Mouse (Mus musculus) forebrain, embryonic 13.5 days (tissue): Measurements from ENCODE around the gene Ptpro. TPM values are rescaled to one million over a fixed set of nuclear protein-coding genes. Genes with fewer than 3 reads are reported as not detected.

Experiments
- ATAC-seq: fragments of 200-750 bp; cut with Nextera tagmentation; 2 replicates; pipeline ENCODE4 v1.8.0; 2017
- H3K27ac ChIP-seq: fragments of 300-500 bp; sonication (generic); 2 replicates; pipeline ENCODE4 v1.5.1; 2015; ENCODE audit warnings: inconsistent platforms, mild to moderate bottlenecking, moderate library complexity
- H3K27me3 ChIP-seq: fragments of 300-500 bp; sonication (generic); 2 replicates; pipeline ENCODE4 v1.6.1; 2015; ENCODE audit warnings: mild to moderate bottlenecking, inconsistent platforms
- H3K36me3 ChIP-seq: fragments of 300-500 bp; sonication (generic); 2 replicates; pipeline ENCODE4 v1.6.1; 2015; ENCODE audit warnings: mild to moderate bottlenecking, inconsistent platforms; ENCODE audit not compliant: poor library complexity, severe bottlenecking
- H3K4me1 ChIP-seq: fragments of 300-500 bp; sonication (generic); 2 replicates; pipeline ENCODE4 v1.6.1; 2015; ENCODE audit warnings: inconsistent platforms
- H3K4me2 ChIP-seq: fragments of 300-500 bp; sonication (generic); 2 replicates; pipeline ENCODE4 v1.6.1; 2015; ENCODE audit warnings: inconsistent platforms, mild to moderate bottlenecking, moderate library complexity
- H3K4me3 ChIP-seq: fragments of 300-500 bp; sonication (generic); 2 replicates; pipeline ENCODE4 v1.5.1; 2015; ENCODE audit warnings: mild to moderate bottlenecking, inconsistent platforms
- H3K9ac ChIP-seq: fragments of 300-500 bp; sonication (generic); 2 replicates; pipeline ENCODE4 v1.6.1; 2015; ENCODE audit warnings: mild to moderate bottlenecking, inconsistent platforms
- H3K9me3 ChIP-seq: fragments of 300-500 bp; sonication (generic); replicated peaks from 2 replicates; pipeline ENCODE4 v1.6.1; 2016; ENCODE audit warnings: inconsistent platforms
- WGBS: fragments of 180-500 bp; shearing (Covaris S2); methylation state at CpG from one replicate; pipeline ENCODE4 v1.1.7; 2015; 5-methylcytosine and 5-hydroxymethylcytosine counted together
- polyA plus RNA-seq: library from polyadenylated mRNA; unstranded; fragments of >200 nt; fragmentation: Nextera tagmentation; extraction: Ambion mirVana; gene quantifications from 2 replicates; pipeline ENCODE4 v1.2.1, GENCODE M21; 2015

Ptpro gene
- polyA plus RNA-seq, 1 experiment from 2014 or later = 29.5 TPM

DNA sequence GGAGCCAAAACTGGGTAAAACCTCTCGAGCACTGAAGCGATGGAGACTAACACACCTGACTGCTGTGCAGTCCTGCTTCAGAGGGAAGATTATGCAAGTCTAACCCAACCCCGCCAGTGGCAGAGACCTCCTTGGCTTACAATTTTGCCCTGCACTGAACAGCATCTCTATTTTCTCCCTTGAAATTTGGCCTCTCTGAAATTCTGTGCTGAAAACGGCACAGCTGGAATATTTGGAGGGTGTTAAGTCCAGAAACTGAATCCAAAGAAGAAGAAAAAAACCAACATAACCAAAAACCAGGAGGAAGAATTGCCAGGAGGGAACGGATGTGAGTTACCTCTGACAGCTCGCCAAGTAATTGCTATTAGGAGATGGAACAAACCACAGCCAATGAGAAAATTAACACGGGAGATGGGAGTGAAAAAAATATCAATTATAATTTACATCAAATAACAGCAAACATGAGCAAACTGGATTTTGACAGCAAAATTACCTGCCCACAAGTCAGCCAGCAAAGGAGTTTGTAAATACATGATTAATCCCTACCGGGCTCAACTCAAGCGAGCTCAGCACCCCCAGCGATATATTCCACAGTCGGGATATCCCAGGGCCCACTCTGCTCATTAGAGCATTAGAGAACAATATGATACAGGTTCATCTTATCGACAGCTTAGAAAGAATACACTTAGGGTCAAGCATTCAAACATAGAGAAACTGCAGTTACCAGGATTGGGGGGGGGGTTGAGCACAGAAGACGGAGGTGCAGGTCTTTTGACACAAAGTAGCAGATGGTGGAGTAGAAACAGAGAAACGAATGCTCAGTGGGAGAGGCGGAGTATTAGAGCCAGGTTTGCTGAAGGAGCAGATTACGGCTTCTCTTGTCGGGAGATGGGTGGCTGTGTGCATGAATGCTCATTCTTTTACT lies 241.4 kb downstream of the Ptpro start:
- Histone ChIP-seq H3K9ac (no peak overlapping the region), H3K27me3 (no peaks in the 10 kb centered on the region), H3K27ac (no peak overlapping the region), H3K9me3 (no peaks in the 10 kb centered on the region), H3K4me2 (no peak overlapping the region), H3K4me1 (no peaks in the 10 kb centered on the region), H3K36me3 (no peaks in the 10 kb centered on the region), H3K4me3 (no peak overlapping the region)
- ATAC-seq = no peak
- WGBS = 82% methylated on average over 17 of the region's 17 CpGs

DNA sequence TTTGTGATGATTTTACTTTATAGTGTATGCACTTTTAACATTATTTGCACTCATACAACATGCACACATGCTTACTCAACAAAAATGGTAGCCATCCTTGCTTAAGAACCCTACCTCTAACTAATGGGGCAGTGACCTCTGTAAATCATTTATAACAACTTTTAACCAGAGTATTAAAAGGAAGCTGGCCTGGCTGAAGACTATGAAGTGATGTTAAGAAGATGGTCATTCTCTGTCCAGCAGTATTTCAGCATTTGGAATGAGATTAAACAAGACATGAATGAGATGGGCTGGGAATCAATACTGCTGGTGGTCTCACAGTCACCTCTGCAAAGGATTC lies 242.0 kb downstream of the Ptpro start:
- Histone ChIP-seq H3K4me3 (no peak overlapping the region), H3K27ac (no peak overlapping the region), H3K36me3 (no peaks in the 10 kb centered on the region), H3K4me2 (no peak overlapping the region), H3K9me3 (no peaks in the 10 kb centered on the region), H3K4me1 (no peaks in the 10 kb centered on the region), H3K27me3 (no peaks in the 10 kb centered on the region), H3K9ac (no peak overlapping the region)
- ATAC-seq = no peak

DNA sequence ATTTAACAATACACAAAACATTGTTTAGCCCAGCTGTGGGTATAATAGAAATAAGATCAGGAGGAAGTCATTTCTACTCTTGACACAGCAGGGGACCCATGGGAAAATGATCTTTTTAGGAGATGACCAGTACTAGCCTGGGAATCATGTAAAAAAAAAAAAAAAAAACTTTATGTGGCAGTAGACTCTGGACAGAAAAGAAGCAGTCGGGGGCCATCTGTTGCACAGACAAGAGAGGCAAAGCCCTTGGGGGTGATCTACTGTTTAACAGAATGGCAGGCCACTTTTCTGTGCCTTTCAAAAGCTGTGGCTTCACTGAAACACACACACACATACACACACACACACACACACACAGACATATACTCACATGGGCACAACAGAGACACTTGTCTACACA lies 242.7 kb downstream of the Ptpro start:
- ATAC-seq = no peak
- no peaks in the 10 kb centered on the region for H3K4me1 ChIP-seq
- no peaks in the 10 kb centered on the region for H3K27me3 ChIP-seq
- no peak overlapping the region for H3K9ac ChIP-seq
- H3K9me3 ChIP-seq = no peaks in the 10 kb centered on the region
- H3K27ac ChIP-seq = no peak overlapping the region
- 53% methylated on average over 1 of the region's 1 CpGs for WGBS
- no peaks in the 10 kb centered on the region for H3K36me3 ChIP-seq
- no peak overlapping the region for H3K4me2 ChIP-seq
- no peak overlapping the region for H3K4me3 ChIP-seq

DNA sequence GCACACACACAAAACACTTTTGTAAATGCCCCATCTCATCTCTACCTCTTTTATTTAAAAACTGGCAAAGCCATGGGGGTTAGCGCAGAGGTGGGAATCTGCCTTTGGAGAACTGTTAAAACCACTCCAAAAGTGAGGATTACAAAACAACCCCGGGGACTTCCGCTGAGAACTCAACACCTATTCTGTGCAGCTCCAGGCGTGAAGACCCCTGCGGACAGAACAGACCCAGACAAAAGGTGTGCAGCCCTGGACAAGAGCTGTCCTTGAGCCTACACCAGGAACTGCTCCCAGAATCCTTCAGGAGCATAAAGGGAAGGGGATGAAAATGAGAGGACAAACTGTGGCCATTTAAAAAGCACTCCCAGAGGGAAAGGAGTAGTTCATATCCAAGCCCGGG lies 243.1 kb downstream of the Ptpro start:
- 72% methylated on average over 6 of the region's 6 CpGs for WGBS
- H3K36me3 ChIP-seq = no peaks in the 10 kb centered on the region
- no peaks in the 10 kb centered on the region for H3K4me1 ChIP-seq
- ATAC-seq = no peak
- no peaks in the 10 kb centered on the region for H3K27me3 ChIP-seq
- no peaks in the 10 kb centered on the region for H3K9me3 ChIP-seq
- no peak overlapping the region for H3K9ac ChIP-seq
- H3K4me2 ChIP-seq = no peak overlapping the region
- H3K4me3 ChIP-seq = no peak overlapping the region
- no peak overlapping the region for H3K27ac ChIP-seq

DNA sequence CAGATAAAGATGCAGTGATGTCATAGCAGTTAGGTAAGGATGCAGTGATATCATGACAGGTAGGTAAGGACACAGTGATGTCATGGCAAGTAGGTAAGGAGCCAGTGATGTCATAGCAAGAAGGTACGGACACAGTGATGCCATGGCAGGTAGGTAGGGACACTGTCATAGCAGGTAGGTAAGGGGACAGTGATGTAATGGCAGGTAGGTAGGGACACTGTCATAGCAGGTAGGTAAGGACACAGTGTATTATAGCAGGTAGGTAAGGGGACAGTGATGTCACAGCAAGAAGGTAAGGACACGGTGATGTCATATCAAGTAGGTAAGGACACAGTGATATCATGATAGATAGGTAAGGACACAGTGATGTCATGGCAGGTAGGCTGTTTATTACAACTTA lies 244.4 kb downstream of the Ptpro start:
- 93% methylated on average over 2 of the region's 2 CpGs for WGBS

DNA sequence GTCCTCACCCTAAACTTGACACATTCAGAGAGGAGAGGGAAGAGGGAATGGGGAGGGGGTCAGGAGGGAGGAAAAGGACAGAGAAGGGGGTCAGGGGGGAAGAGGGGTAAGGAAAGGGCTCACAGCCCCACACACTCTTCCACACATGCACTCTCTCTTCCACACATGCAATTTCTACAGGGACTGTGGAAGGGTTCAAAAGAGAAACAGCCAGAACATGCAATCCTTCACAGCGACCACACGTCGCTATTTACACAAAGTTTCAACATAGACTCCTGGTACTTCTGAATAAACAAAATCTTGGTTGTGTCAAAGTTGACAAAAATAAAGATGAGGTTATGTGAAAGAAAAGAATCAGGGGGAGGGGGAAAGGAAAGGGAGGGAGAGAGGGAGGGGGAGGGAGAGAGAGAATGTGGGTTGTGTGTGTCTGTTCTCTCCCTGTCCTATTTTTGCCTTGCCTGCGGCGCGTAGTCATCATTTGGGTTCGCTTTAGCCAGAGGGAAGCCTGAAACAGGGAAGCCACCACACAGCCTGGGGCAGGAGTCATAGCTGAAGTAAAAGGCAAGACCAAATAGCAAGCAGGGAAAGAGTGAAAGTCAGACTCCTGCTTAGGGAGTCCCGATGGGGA lies 245.2 kb downstream of the Ptpro start:
- H3K4me1 ChIP-seq = no peaks in the 10 kb centered on the region
- H3K4me3 ChIP-seq = no peak overlapping the region
- H3K9me3 ChIP-seq = no peaks in the 10 kb centered on the region
- no peak for ATAC-seq
- 87% methylated on average over 8 of the region's 8 CpGs for WGBS
- no peak overlapping the region for H3K27ac ChIP-seq
- no peak overlapping the region for H3K4me2 ChIP-seq
- H3K27me3 ChIP-seq = no peaks in the 10 kb centered on the region
- H3K36me3 ChIP-seq = no peaks in the 10 kb centered on the region
- no peak overlapping the region for H3K9ac ChIP-seq

More for the DNA sequence above, 244.4 kb downstream of the Ptpro start:
- no peak for ATAC-seq
- no peaks in the 10 kb centered on the region for H3K9me3 ChIP-seq
- no peaks in the 10 kb centered on the region for H3K4me1 ChIP-seq
- H3K36me3 ChIP-seq = no peaks in the 10 kb centered on the region
- no peak overlapping the region for H3K4me2 ChIP-seq
- H3K4me3 ChIP-seq = no peak overlapping the region
- no peaks in the 10 kb centered on the region for H3K27me3 ChIP-seq
- no peak overlapping the region for H3K27ac ChIP-seq
- H3K9ac ChIP-seq = no peak overlapping the region

DNA sequence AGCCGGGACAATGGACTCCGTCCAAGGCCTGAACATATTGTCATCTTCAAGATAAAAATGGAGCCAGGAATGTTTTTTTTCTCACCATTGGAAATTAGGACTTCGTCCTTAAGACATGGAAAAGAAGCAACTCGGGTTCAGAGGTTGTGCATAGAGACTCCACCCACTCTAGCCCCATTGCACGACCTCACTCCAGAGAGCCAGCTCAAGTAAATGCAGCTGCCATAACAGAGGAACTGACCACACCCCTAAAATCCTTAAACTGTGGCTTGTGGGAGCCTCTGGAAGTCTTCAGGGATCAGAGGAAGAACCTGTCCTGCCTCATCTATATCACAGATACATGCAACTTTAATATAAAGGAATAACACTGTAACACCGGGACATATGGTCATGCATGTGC lies 246.7 kb downstream of the Ptpro start:
- Histone ChIP-seq H3K4me1 (no peaks in the 10 kb centered on the region), H3K4me2 (no peak overlapping the region), H3K9me3 (no peaks in the 10 kb centered on the region), H3K36me3 (no peaks in the 10 kb centered on the region), H3K27ac (no peak overlapping the region), H3K9ac (no peak overlapping the region), H3K27me3 (no peaks in the 10 kb centered on the region), H3K4me3 (no peak overlapping the region)
- ATAC-seq = no peak
- 83% methylated on average over 6 of the region's 6 CpGs for WGBS

DNA sequence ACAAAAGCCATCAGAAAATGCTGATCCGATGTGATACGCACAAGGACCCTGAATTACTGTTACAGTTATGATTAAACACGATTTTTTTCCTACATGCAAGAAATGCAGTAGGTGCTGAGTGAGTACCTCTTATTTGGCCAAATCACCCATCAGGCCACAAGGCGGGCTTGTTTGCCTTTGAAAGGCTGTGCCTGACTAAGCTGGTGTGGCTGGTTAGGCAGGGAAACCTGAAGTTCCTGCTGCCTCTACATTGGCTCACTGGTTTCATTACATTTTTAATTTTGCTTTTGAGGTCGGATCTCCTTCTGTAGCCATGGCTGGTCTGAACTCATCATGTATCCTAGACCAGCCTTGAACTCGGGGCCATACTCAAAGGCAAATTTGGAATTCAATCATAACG lies 250.9 kb downstream of the Ptpro start:
- Histone ChIP-seq H3K27ac (no peak overlapping the region), H3K9me3 (no peaks in the 10 kb centered on the region), H3K4me1 (no peaks in the 10 kb centered on the region), H3K9ac (no peak overlapping the region), H3K4me2 (no peak overlapping the region), H3K36me3 (no peaks in the 10 kb centered on the region), H3K4me3 (no peak overlapping the region), H3K27me3 (no peaks in the 10 kb centered on the region)
- no peak for ATAC-seq
- 89% methylated on average over 7 of the region's 7 CpGs for WGBS

DNA sequence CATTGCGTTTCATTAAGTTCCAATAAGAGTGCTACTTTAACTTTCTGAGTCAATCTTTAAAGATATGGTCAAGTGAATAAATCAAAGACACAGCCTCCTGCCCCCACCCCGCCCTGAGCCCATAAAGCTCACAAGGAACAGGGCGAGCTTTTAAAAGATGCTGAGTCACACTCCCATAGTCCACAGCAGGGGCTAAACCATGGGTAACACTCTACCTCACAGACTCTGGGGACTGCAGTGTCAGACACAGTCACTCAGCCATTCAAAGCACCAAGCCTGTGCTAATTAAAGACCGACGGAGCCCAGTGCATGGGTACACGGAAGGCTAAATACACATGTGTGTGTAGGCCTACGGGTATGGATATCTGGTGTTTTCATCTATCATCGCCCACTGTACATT lies 251.3 kb downstream of the Ptpro start:
- Histone ChIP-seq H3K9ac (no peak overlapping the region), H3K4me3 (no peak overlapping the region), H3K4me1 (no peaks in the 10 kb centered on the region), H3K9me3 (no peaks in the 10 kb centered on the region), H3K4me2 (no peak overlapping the region), H3K27ac (no peak overlapping the region), H3K27me3 (no peaks in the 10 kb centered on the region), H3K36me3 (no peaks in the 10 kb centered on the region)
- no peak for ATAC-seq
- 89% methylated on average over 8 of the region's 8 CpGs for WGBS

DNA sequence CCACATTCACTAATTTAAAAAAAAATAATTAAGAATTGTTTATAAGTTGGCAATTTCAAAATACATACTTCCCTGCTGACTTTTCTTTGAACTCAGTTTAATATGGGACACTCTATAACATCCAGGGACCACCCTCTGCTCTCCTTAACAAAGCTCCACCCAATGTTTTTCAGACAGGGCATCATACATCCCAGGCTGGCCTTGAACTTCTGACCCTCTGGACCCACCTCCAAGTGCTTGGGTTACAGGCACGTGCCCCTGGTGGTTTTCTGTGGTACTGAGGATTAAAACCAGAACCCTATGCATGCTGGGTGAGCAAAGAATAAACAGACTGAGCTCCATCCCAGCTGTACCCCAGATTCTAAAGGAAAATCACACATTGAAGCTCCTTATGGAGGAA lies 251.9 kb downstream of the Ptpro start:
- Histone ChIP-seq H3K4me3 (no peak overlapping the region), H3K27ac (no peak overlapping the region), H3K9ac (no peak overlapping the region), H3K4me2 (no peak overlapping the region), H3K4me1 (no peaks in the 10 kb centered on the region), H3K36me3 (no peaks in the 10 kb centered on the region), H3K9me3 (no peaks in the 10 kb centered on the region), H3K27me3 (no peaks in the 10 kb centered on the region)
- WGBS = 72% methylated on average over 1 of the region's 1 CpGs
- no peak for ATAC-seq

DNA sequence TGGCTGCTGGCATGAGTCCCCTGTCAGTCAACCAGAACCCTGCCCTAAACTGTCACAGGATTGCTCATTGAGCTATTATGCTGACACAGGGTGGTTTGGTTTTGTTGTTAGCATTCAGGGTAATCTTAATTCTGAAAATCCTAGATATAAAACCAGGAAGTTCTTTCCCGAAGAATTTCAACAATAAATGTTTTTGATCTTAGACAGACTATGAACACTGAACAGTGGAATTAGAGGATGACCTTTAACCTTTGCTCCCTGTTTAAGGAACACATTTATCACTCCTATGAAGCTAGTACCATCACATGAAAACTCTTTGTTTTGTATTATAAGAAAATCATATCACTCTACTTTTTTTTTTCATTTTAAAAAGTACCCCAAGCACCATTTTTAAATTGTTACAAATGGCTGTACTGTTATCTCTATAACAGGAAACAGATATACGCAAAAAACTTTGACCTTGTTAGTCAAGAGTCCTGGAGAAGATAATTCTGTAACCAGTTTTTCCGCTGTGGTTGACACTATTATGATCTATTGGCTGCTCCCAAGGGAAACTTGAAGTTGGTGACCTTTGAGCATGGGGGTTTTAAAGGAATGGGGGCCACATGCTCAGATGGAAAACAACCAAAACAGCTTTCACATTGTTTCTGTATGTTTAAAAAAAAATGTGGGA lies 253.6 kb downstream of the Ptpro start:
- Histone ChIP-seq H3K27me3 (no peaks in the 10 kb centered on the region), H3K4me2 (no peak overlapping the region), H3K27ac (no peak overlapping the region), H3K9ac (no peak overlapping the region), H3K9me3 (no peaks in the 10 kb centered on the region), H3K4me1 (no peaks in the 10 kb centered on the region), H3K4me3 (no peak overlapping the region), H3K36me3 (no peaks in the 10 kb centered on the region)
- WGBS = 92% methylated on average over 3 of the region's 3 CpGs
- ATAC-seq = no peak

DNA sequence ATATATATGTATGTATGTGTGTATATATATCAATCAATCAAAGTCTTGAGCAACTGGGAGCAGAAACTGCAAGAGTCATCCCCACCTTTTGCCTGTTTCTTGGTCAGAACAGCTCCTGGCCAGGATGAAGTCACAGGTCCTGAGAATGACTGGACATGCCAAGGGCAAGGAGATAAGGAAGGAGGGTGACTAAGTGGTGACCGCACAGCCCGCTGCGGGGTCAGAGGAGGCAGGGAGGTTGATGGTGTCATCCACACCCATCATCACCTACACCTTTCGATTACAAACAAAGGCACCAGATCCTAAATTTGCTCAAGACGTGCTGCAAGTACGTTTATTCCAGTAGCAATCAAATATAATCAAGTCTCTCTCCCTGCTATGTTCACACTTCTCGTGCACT lies 254.4 kb downstream of the Ptpro start:
- H3K9ac ChIP-seq = no peak overlapping the region
- 96% methylated on average over 7 of the region's 7 CpGs for WGBS

More for the DNA sequence above, 254.4 kb downstream of the Ptpro start:
- no peaks in the 10 kb centered on the region for H3K36me3 ChIP-seq
- no peak overlapping the region for H3K4me3 ChIP-seq
- H3K4me1 ChIP-seq = no peaks in the 10 kb centered on the region
- H3K27me3 ChIP-seq = no peaks in the 10 kb centered on the region
- no peaks in the 10 kb centered on the region for H3K9me3 ChIP-seq
- ATAC-seq = no peak
- no peak overlapping the region for H3K27ac ChIP-seq
- no peak overlapping the region for H3K4me2 ChIP-seq
